Comparison of ENCODE assay signal across 9 mouse cellular contexts in the genomic region with DNA sequence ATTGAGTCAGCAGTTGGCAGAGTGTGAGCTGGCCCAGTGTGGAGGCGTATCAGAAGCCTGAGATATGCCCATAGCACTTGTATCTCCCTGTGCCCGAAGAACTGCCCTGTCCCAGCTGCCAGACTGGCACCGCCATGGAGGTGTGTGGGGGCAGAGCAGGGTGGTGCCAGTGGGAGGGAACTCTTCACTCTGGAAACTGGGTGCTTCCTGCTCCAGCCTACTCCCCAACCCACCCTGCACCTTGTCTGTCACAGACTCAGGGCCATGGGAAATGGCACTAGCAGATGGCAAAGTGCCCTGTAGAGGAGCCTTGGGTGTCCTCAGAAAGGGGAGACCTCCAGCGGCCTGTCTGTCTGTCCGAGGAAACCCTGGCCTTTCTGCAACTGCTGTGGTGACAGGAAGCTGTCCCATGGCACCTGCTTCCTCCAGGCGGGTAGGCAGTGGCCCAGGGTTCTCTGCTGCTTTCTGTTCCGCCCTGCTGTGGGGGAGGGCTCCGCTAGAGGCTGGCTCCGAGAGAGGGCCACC. TPM values are rescaled to one million over a fixed set of nuclear protein-coding genes. Genes with fewer than 3 reads are reported as not detected.
DNase-seq lines count a peak whose midpoint lies in the region; ATAC-seq and TF ChIP-seq lines count a peak whose summit lies in the region.
"Had no signal": no experiment of that assay in that cellular context is flagged by ENCODE, and none has a peak within 500 bp of the region (broad histone marks: within the 10 kb centered on the region; RNA-seq: fewer than 3 reads in every experiment).

No protein-coding gene starts in this region.

- intact Hi-C loops in left cerebral cortex, adult 2 months (cut with DNase I) = no loop called here
- intact Hi-C loops in left cerebral cortex, postnatal 14 days (cut with DNase I) = no loop called here
- intact Hi-C loops in gastrocnemius, postnatal 14 days (cut with DNase I; ENCODE audit: low total_unique reads) = no loop called here

- TF ChIP-seq CTCF in left cerebral cortex, adult 2 months (IDR thresholded peaks at IDR 0.05) = no peak

- no peak for ATAC-seq in limb, embryonic 15.5 days (ENCODE audit: insufficient number of reproducible peaks, low FRiP score, low TSS enrichment, low read depth)
- ATAC-seq in neural tube, embryonic 15.5 days (ENCODE audit: low FRiP score) = no peak

- peak in 1 of 2 experiments; percentile 24 for DNase-seq in left cerebral cortex, adult 2 months (ENCODE audit: extremely low spot score in 1 of 2, low spot score in 2 of 2)
- no peak for DNase-seq in left cerebral cortex, postnatal 14 days (ENCODE audit: low spot score in 2 of 2)
- peak; percentile 65 for DNase-seq in gastrocnemius, postnatal 14 days
- DNase-seq in cerebellum, adult 11 months = no peak
- no peak for DNase-seq in right cerebral cortex, postnatal 25 days
- DNase-seq in cerebellum, adult 9-11 months = no peak

- no peak overlapping the region for H3K4me3 ChIP-seq in left cerebral cortex, adult 2 months
- H3K4me3 ChIP-seq in limb, embryonic 15.5 days = no peak overlapping the region
- H3K4me3 ChIP-seq in neural tube, embryonic 15.5 days (replicated peaks) = no peak overlapping the region

- H3K4me1 ChIP-seq in limb, embryonic 15.5 days = peaks cover 16% of the 10 kb centered on the region
- H3K4me1 ChIP-seq in neural tube, embryonic 15.5 days = peaks cover 19% of the 10 kb centered on the region

- peak overlapping the region; percentile 3; the same call in 1 of the 2 replicates for H3K4me2 ChIP-seq in limb, embryonic 15.5 days
- peak overlapping the region; percentile 11; the same call in 1 of the 2 replicates for H3K4me2 ChIP-seq in neural tube, embryonic 15.5 days

- H3K9me3 ChIP-seq in limb, embryonic 15.5 days = no peaks in the 10 kb centered on the region
- no peaks in the 10 kb centered on the region for H3K9me3 ChIP-seq in neural tube, embryonic 15.5 days (replicated peaks)

- H3K36me3 ChIP-seq in limb, embryonic 15.5 days = no peaks in the 10 kb centered on the region
- H3K36me3 ChIP-seq in neural tube, embryonic 15.5 days = no peaks in the 10 kb centered on the region

- WGBS in limb, embryonic 15.5 days = 67% methylated on average over 9 of the region's 9 CpGs
- 77% methylated on average over 9 of the region's 9 CpGs for WGBS in neural tube, embryonic 15.5 days

- H3K27ac ChIP-seq in left cerebral cortex, adult 2 months = peak overlapping the region; percentile 92
- H3K27ac ChIP-seq in limb, embryonic 15.5 days = peak overlapping the region; percentile 76
- H3K27ac ChIP-seq in neural tube, embryonic 15.5 days (replicated peaks) = no peak overlapping the region

- H3K27me3 ChIP-seq in limb, embryonic 15.5 days = no peaks in the 10 kb centered on the region
- no peaks in the 10 kb centered on the region for H3K27me3 ChIP-seq in neural tube, embryonic 15.5 days (replicated peaks)

- H3K9ac ChIP-seq in limb, embryonic 15.5 days = no peak overlapping the region
- H3K9ac ChIP-seq in neural tube, embryonic 15.5 days (replicated peaks) = no peak overlapping the region

RNA-seq across cellular contexts. Expression of a gene that starts 14.9 kb away (rescaled TPM):
- not detected for total RNA-seq in left cerebral cortex, adult 2 months (2021)
- total RNA-seq in left cerebral cortex, postnatal 14 days (2021) = not detected
- not detected for total RNA-seq in gastrocnemius, postnatal 14 days (2021)
- 0.90 and 0.92 TPM in 2 replicates for polyA plus RNA-seq in limb, embryonic 15.5 days (2015; fragmentation: Nextera tagmentation; extraction: Ambion mirVana)
- 1.5 and 1.8 TPM in 2 replicates for polyA plus RNA-seq in neural tube, embryonic 15.5 days (2015; fragmentation: Nextera tagmentation; extraction: Ambion mirVana)
- total RNA-seq: left cerebral cortex, adult 18-20 months had no signal

RNA-seq across cellular contexts. Expression of a gene that starts 39.4 kb away (rescaled TPM):
- 100 to 1,000 TPM; 164 to 169 TPM for total RNA-seq in left cerebral cortex, adult 2 months (2021)
- 100 to 1,000 TPM; 151 to 169 TPM for total RNA-seq in left cerebral cortex, postnatal 14 days (2021)
- total RNA-seq in gastrocnemius, postnatal 14 days (2021) = 100 to 1,000 TPM; 307 to 323 TPM
- polyA plus RNA-seq in limb, embryonic 15.5 days (2015; fragmentation: Nextera tagmentation; extraction: Ambion mirVana) = 71.9 and 73.2 TPM in 2 replicates
- 39.6 and 40.8 TPM in 2 replicates for polyA plus RNA-seq in neural tube, embryonic 15.5 days (2015; fragmentation: Nextera tagmentation; extraction: Ambion mirVana)
